In genomic region chr6:126053136-126053535, GRCm38 (mm10) we compare ENCODE assay signal across 20 mouse cellular contexts.
"Had no signal": no experiment of that assay in that cellular context is flagged by ENCODE, and none has a peak within 500 bp of the region (broad histone marks: within the 10 kb centered on the region; RNA-seq: fewer than 3 reads in every experiment).

No protein-coding gene starts in this region.

- H3K9me3 ChIP-seq: kidney, embryonic 15.5 days; midbrain, embryonic 12.5 days; midbrain, embryonic 15.5 days; neural tube, embryonic 12.5 days; neural tube, embryonic 15.5 days; stomach, embryonic 15.5 days had no signal

- DNase-seq: kidney, postnatal 10 days; kidney, postnatal 36 days; layer of hippocampus, postnatal 36 days; liver, postnatal 0 days; lung, embryonic 14.5 days; retina, postnatal 1 day; right cerebral cortex, postnatal 25 days; spleen, adult 18-20 months; thymus, postnatal 25 days had no signal

- H3K36me3 ChIP-seq: kidney, embryonic 15.5 days; midbrain, embryonic 12.5 days; midbrain, embryonic 15.5 days; neural tube, embryonic 12.5 days; neural tube, embryonic 15.5 days; stomach, embryonic 15.5 days had no signal

- ATAC-seq: liver, postnatal 0 days; lung, postnatal 0 days; midbrain, embryonic 15.5 days had no signal

- H3K4me3 ChIP-seq: kidney, embryonic 15.5 days; left cerebral cortex, adult 2 months; megakaryocyte, embryonic 14.5 days; midbrain, embryonic 12.5 days; midbrain, embryonic 15.5 days; neural tube, embryonic 12.5 days; neural tube, embryonic 15.5 days; stomach, embryonic 15.5 days had no signal

- H3K4me1 ChIP-seq: kidney, embryonic 15.5 days; megakaryocyte, embryonic 14.5 days; midbrain, embryonic 12.5 days; midbrain, embryonic 15.5 days; neural tube, embryonic 12.5 days; neural tube, embryonic 15.5 days; stomach, embryonic 15.5 days had no signal

- H3K9ac ChIP-seq: kidney, embryonic 15.5 days; liver, embryonic 14.5 days; liver, postnatal 0 days; lung, embryonic 14.5 days; midbrain, embryonic 12.5 days; midbrain, embryonic 15.5 days; neural tube, embryonic 12.5 days; neural tube, embryonic 15.5 days; stomach, embryonic 15.5 days had no signal

- H3K27me3 ChIP-seq: kidney, embryonic 15.5 days; midbrain, embryonic 12.5 days; midbrain, embryonic 15.5 days; neural tube, embryonic 12.5 days; neural tube, embryonic 15.5 days; stomach, embryonic 15.5 days had no signal

- H3K4me2 ChIP-seq: kidney, embryonic 15.5 days; liver, embryonic 11.5 days; lung, embryonic 14.5 days; midbrain, embryonic 12.5 days; midbrain, embryonic 15.5 days; neural tube, embryonic 12.5 days; neural tube, embryonic 15.5 days; stomach, embryonic 15.5 days had no signal

- H3K27ac ChIP-seq: kidney, embryonic 15.5 days; left cerebral cortex, adult 2 months; liver, embryonic 14.5 days; midbrain, embryonic 12.5 days; midbrain, embryonic 15.5 days; neural tube, embryonic 12.5 days; neural tube, embryonic 15.5 days; stomach, embryonic 15.5 days had no signal
